Mouse (Mus musculus) MEL (cell line): ENCODE data around the gene 6030445D17Rik.
A peak's percentile ranks its signal among the peaks of the same experiment; 100 is the strongest.

Source experiments
- CHD2 ChIP-seq: IDR thresholded peaks from 2 replicates; pipeline ENCODE4 v1.6.1; 2011; ENCODE audit warnings: low read length, improper control_type of control experiment
- CTCF ChIP-seq, 3 experiments: IDR thresholded peaks in 2 of 3; conservative IDR thresholded peaks in 1 of 3; 2 replicates each; pipeline ENCODE4 v1.5.1; 2011 to 2012; ENCODE audit warnings: low read length in 3 of 3, low read depth in 2 of 3, mild to moderate bottlenecking in 2 of 3, improper control_type of control experiment in 1 of 3, inconsistent platforms in 1 of 3, mixed read lengths in 1 of 3, moderate library complexity in 1 of 3; ENCODE audit not compliant: control insufficient read depth in 1 of 3, insufficient read depth in 1 of 3, poor library complexity in 1 of 3, severe bottlenecking in 1 of 3
- ELF1 ChIP-seq: IDR thresholded peaks from 2 replicates; pipeline ENCODE4 v1.6.1; 2014; ENCODE audit warnings: low read depth, mild to moderate bottlenecking, inconsistent platforms, low read length, improper control_type of control experiment, moderate library complexity
- GATA1 ChIP-seq: IDR thresholded peaks from 2 replicates; pipeline ENCODE4 v1.6.1; 2011; ENCODE audit warnings: low read depth, low read length, improper control_type of control experiment
- MAX ChIP-seq: IDR thresholded peaks from 2 replicates; pipeline ENCODE4 v1.6.1; 2011; ENCODE audit warnings: low read length, improper control_type of control experiment
- SMC3 ChIP-seq: IDR thresholded peaks from 2 replicates; pipeline ENCODE4 v1.6.1; 2011; ENCODE audit warnings: low read depth, low read length, improper control_type of control experiment
- USF1 ChIP-seq: IDR thresholded peaks from 2 replicates; pipeline ENCODE4 v1.6.1; 2014; ENCODE audit warnings: low read depth, mild to moderate bottlenecking, inconsistent platforms, low read length, improper control_type of control experiment, moderate library complexity
- ZC3H11A ChIP-seq: IDR thresholded peaks from 2 replicates; pipeline ENCODE4 v1.6.1; 2012; ENCODE audit warnings: low read depth, mild to moderate bottlenecking, inconsistent platforms, low read length, improper control_type of control experiment

- TF ChIP-seq CTCF (IDR thresholded peaks at IDR 0.05 in 2 of 3, conservative IDR thresholded peaks at IDR 0.05 in 1 of 3; ENCODE audit: control insufficient read depth in 1 of 3, insufficient read depth in 1 of 3, low read depth in 2 of 3, low read length in 3 of 3, poor library complexity in 1 of 3, severe bottlenecking in 1 of 3), result peak; percentile 62 to 76 (median 66)
- TF ChIP-seq MAX, result no peak
- peak; percentile 60 for TF ChIP-seq SMC3
- TF ChIP-seq USF1, result no peak
- peak; percentile 39; the same call in 1 of the 2 replicates for TF ChIP-seq ZC3H11A
- no peak for TF ChIP-seq CHD2
- no peak for TF ChIP-seq GATA1
- no peak for TF ChIP-seq ELF1
Measured at GRCm38 (mm10) chr4:136431376-136431693, 30.7 kb upstream of the 6030445D17Rik start.
